Mouse (Mus musculus): ENCODE measurements at regions not wholly inside any gene's neighbourhood (a gene's known extent, or its start where the extent isn't known, plus 50 kb on each side); places are given as distances from the start of the nearest gene placed in this dataset.

DNA sequence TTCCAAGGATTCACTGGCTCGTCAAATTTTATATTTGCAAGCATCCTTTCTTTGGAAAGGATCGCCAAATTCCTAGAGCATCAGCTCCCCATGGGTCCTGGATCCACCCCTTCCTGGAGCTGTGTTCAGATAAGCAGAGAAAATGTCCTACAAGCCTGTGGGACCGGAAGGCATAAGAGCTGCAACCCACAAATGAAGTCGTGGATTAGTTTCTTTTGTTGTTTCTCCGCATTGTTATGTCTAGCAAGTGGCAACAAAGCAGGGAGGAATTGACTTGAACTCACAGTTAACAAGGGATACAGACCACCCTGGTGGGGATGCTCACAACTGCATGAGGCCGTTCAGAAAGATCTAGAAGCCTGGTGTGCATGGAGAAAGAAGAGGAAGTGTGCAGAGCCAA is 406.4 kb downstream of the Med13l start:
- Histone ChIP-seq H3K9me3 (replicated peaks; ENCODE audit: control insufficient read depth, insufficient read depth, low read length, poor library complexity, severe bottlenecking) (no peaks in the 10 kb centered on the region), H3K4me1 (ENCODE audit: control insufficient read depth, insufficient read depth, low read length) (no peaks in the 10 kb centered on the region), H3K27me3 (ENCODE audit: control insufficient read depth, insufficient read depth, low read length, poor library complexity, severe bottlenecking) (no peaks in the 10 kb centered on the region), H3K4me3 (ENCODE audit: low read depth, low read length) (no peak overlapping the region), H3K9ac (ENCODE audit: low read depth, poor library complexity, severe bottlenecking) (no peak overlapping the region), H3K27ac (ENCODE audit: insufficient read depth, low read length) (no peak overlapping the region), H3K36me3 (ENCODE audit: control insufficient read depth, insufficient read depth, low read length, poor library complexity, severe bottlenecking) (no peaks in the 10 kb centered on the region)
- TF ChIP-seq CTCF (IDR thresholded peaks at IDR 0.05; ENCODE audit: low read depth, low read length) = no peak
- no peak for TF ChIP-seq EP300 (IDR thresholded peaks at IDR 0.05; ENCODE audit: insufficient read depth, low read depth, low read length)
- TF ChIP-seq POLR2A (IDR thresholded peaks at IDR 0.05; ENCODE audit: insufficient read depth, low read length) = no peak

DNA sequence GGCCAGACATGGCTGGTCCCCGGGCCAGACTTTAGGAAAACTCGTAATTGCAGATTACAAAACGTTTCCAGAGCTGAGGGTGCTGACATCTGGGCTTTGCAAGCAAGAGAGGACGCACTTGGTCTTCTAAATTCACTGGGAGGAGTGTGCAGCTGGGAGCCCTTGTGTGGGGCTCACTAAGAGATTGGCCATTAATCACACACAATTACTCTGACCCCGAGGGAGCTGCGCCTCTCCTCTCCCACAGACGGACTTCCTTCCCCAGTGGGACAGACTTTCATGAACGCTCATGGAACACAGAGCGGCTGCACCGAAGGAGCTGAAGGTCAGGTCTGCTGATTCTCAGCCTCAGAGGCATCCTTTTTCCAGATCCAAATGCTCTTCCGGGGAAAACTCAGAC is 407.2 kb downstream of the Med13l start:
- Histone ChIP-seq H3K9me3 (replicated peaks; ENCODE audit: control insufficient read depth, insufficient read depth, low read length, poor library complexity, severe bottlenecking) (no peaks in the 10 kb centered on the region), H3K27ac (ENCODE audit: insufficient read depth, low read length) (no peak overlapping the region), H3K4me3 (ENCODE audit: low read depth, low read length) (no peak overlapping the region), H3K36me3 (ENCODE audit: control insufficient read depth, insufficient read depth, low read length, poor library complexity, severe bottlenecking) (no peaks in the 10 kb centered on the region), H3K4me1 (ENCODE audit: control insufficient read depth, insufficient read depth, low read length) (no peaks in the 10 kb centered on the region), H3K27me3 (ENCODE audit: control insufficient read depth, insufficient read depth, low read length, poor library complexity, severe bottlenecking) (no peaks in the 10 kb centered on the region), H3K9ac (ENCODE audit: low read depth, poor library complexity, severe bottlenecking) (no peak overlapping the region)
- TF ChIP-seq POLR2A (IDR thresholded peaks at IDR 0.05; ENCODE audit: insufficient read depth, low read length) = no peak

DNA sequence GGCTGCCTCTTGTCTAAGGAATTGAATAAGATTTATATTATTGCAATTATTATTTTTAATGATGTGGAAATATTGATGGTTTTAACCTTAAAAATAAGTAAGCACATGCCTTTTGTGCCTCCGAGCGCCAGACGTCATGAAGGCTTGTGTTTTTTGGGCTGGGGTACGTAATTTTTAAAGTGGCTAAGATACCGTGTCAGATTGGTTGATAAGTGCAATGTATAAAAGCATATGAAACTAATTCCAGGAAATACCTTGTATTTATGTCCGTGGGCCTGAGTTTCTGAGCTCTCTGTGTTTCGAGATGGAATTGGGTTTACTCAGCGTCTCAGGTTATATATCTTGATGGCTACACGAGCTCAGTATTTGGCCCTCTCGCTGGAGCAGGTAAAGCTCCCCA is 414.7 kb downstream of the Med13l start:
- TF ChIP-seq POLR2A (IDR thresholded peaks at IDR 0.05; ENCODE audit: insufficient read depth, low read length) = no peak
- no peak for TF ChIP-seq CTCF (IDR thresholded peaks at IDR 0.05; ENCODE audit: low read depth, low read length)
- TF ChIP-seq EP300 (IDR thresholded peaks at IDR 0.05; ENCODE audit: insufficient read depth, low read depth, low read length) = no peak
- Histone ChIP-seq H3K27ac (ENCODE audit: insufficient read depth, low read length) (no peak overlapping the region), H3K4me1 (ENCODE audit: control insufficient read depth, insufficient read depth, low read length) (no peaks in the 10 kb centered on the region)

DNA sequence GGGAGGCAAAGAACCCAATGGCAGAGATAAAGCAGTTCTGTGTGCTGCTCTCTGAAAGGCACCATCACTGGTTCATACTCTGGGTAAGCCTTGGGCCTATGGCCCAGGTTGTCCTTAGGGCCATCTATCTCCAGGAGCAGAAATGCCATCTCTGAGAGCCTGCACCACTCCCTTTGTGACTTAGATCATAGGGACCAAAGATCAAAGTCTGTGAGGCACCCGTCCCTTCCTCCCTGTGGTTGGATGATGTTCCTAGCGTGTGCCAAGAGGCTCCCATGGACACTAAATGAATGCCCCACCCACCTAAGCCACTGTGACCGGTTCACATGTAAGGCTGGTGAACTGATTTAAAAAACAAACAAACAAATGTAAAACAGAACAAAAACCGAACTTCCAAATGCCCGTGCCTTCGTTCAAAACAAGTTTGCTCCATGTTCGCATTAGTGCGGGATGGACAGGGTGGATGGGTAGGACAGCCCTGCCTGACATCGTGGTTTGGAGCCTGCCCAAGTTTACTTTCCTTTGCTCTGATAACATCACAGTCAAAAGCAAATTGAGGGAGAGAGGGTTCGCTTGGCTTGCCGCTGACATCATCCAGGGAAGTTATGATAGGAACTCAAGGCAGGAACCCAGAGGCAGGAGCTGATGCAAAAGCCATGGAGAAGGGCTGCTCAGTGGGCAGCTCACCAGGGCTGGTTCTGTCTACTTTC is 418.6 kb downstream of the Med13l start:
- Histone ChIP-seq H3K4me3 (ENCODE audit: low read depth, low read length) (no peak overlapping the region), H3K27me3 (ENCODE audit: control insufficient read depth, insufficient read depth, low read length, poor library complexity, severe bottlenecking) (no peaks in the 10 kb centered on the region), H3K36me3 (ENCODE audit: control insufficient read depth, insufficient read depth, low read length, poor library complexity, severe bottlenecking) (no peaks in the 10 kb centered on the region), H3K9ac (ENCODE audit: low read depth, poor library complexity, severe bottlenecking) (no peak overlapping the region), H3K4me1 (ENCODE audit: control insufficient read depth, insufficient read depth, low read length) (no peaks in the 10 kb centered on the region), H3K9me3 (replicated peaks; ENCODE audit: control insufficient read depth, insufficient read depth, low read length, poor library complexity, severe bottlenecking) (no peaks in the 10 kb centered on the region), H3K27ac (ENCODE audit: insufficient read depth, low read length) (no peak overlapping the region)
- TF ChIP-seq POLR2A (IDR thresholded peaks at IDR 0.05; ENCODE audit: insufficient read depth, low read length) = no peak
- TF ChIP-seq CTCF (IDR thresholded peaks at IDR 0.05; ENCODE audit: low read depth, low read length) = no peak
- no peak for TF ChIP-seq EP300 (IDR thresholded peaks at IDR 0.05; ENCODE audit: insufficient read depth, low read depth, low read length)

More for the DNA sequence above, 414.7 kb downstream of the Med13l start:
- H3K9ac ChIP-seq (ENCODE audit: low read depth, poor library complexity, severe bottlenecking) = no peak overlapping the region
- no peaks in the 10 kb centered on the region for H3K27me3 ChIP-seq (ENCODE audit: control insufficient read depth, insufficient read depth, low read length, poor library complexity, severe bottlenecking)
- no peaks in the 10 kb centered on the region for H3K36me3 ChIP-seq (ENCODE audit: control insufficient read depth, insufficient read depth, low read length, poor library complexity, severe bottlenecking)
- H3K9me3 ChIP-seq (replicated peaks; ENCODE audit: control insufficient read depth, insufficient read depth, low read length, poor library complexity, severe bottlenecking) = no peaks in the 10 kb centered on the region
- H3K4me3 ChIP-seq (ENCODE audit: low read depth, low read length) = no peak overlapping the region

DNA sequence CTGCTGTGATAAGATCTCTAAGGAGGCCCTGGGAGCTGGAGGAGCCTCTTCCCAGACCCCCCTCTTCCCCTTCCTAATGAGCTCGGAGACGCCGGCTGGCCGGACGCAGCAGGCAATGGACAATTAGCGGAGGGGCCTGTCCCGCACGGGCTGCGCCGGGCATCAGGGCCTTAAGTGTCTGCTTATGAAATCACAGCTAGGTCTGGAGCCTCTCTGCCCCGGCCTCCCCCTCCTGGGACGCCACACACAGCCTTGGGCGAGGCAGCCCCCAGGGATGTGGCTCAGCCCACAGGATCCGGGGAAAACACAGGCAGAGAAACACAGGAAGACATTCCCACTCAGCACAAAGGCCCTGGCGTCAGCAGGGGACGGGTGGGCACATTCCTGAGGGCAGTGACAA is 420.6 kb downstream of the Med13l start:
- Histone ChIP-seq H3K9ac (ENCODE audit: low read depth, poor library complexity, severe bottlenecking) (no peak overlapping the region), H3K36me3 (ENCODE audit: control insufficient read depth, insufficient read depth, low read length, poor library complexity, severe bottlenecking) (no peaks in the 10 kb centered on the region), H3K27me3 (ENCODE audit: control insufficient read depth, insufficient read depth, low read length, poor library complexity, severe bottlenecking) (no peaks in the 10 kb centered on the region), H3K27ac (ENCODE audit: insufficient read depth, low read length) (no peak overlapping the region), H3K4me3 (ENCODE audit: low read depth, low read length) (no peak overlapping the region), H3K4me1 (ENCODE audit: control insufficient read depth, insufficient read depth, low read length) (no peaks in the 10 kb centered on the region), H3K9me3 (replicated peaks; ENCODE audit: control insufficient read depth, insufficient read depth, low read length, poor library complexity, severe bottlenecking) (no peaks in the 10 kb centered on the region)
- no peak for TF ChIP-seq POLR2A (IDR thresholded peaks at IDR 0.05; ENCODE audit: insufficient read depth, low read length)
- TF ChIP-seq CTCF (IDR thresholded peaks at IDR 0.05; ENCODE audit: low read depth, low read length) = no peak
- no peak for TF ChIP-seq EP300 (IDR thresholded peaks at IDR 0.05; ENCODE audit: insufficient read depth, low read depth, low read length)

DNA sequence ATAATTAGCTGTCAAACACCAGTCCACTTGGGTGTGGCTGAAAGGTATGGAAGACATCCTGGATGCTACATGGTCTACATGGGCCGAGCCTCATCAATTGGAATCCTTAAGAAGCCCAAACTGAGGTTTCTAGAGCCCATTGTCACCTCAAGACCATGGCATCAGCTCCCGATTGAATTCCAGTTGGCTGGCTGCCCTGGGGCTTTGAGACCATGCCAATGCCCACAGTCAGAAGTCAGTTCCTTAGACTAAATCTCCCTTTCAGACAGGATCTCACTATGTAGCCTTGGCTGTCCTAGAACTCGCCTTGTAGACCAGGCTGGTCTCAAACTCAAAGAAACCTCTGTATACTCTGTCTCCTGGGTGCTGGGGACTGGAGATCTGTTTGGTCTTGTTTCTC is 423.8 kb downstream of the Med13l start:
- Histone ChIP-seq H3K27me3 (ENCODE audit: control insufficient read depth, insufficient read depth, low read length, poor library complexity, severe bottlenecking) (no peaks in the 10 kb centered on the region), H3K9me3 (replicated peaks; ENCODE audit: control insufficient read depth, insufficient read depth, low read length, poor library complexity, severe bottlenecking) (no peaks in the 10 kb centered on the region), H3K36me3 (ENCODE audit: control insufficient read depth, insufficient read depth, low read length, poor library complexity, severe bottlenecking) (no peaks in the 10 kb centered on the region), H3K4me1 (ENCODE audit: control insufficient read depth, insufficient read depth, low read length) (no peaks in the 10 kb centered on the region), H3K9ac (ENCODE audit: low read depth, poor library complexity, severe bottlenecking) (no peak overlapping the region), H3K4me3 (ENCODE audit: low read depth, low read length) (no peak overlapping the region), H3K27ac (ENCODE audit: insufficient read depth, low read length) (no peak overlapping the region)
- TF ChIP-seq EP300 (IDR thresholded peaks at IDR 0.05; ENCODE audit: insufficient read depth, low read depth, low read length) (no peak), CTCF (IDR thresholded peaks at IDR 0.05; ENCODE audit: low read depth, low read length) (no peak), POLR2A (IDR thresholded peaks at IDR 0.05; ENCODE audit: insufficient read depth, low read length) (no peak)

Measured in ES-Bruce4 (cell line).